Mouse (Mus musculus) left cerebral cortex, postnatal 4 days (tissue): ENCODE measurements around the gene A230050P20Rik. TPM values are rescaled to one million over a fixed set of nuclear protein-coding genes. Genes with fewer than 3 reads are reported as not detected.

Experiments used
- DNase-seq: peaks from one replicate; pipeline ENCODE4 v3.0.0-alpha.2; 2022
- intact Hi-C: fragments of 180-260 bp; cut with DNase I; formaldehyde crosslinking; loops from one replicate; pipeline ENCODE4 v1.15.1; 2025
- total RNA-seq, 2 experiments: library from RNA; stranded (reverse); gene quantifications; 2 replicates each; pipeline ENCODE4 v1.2.3; 2021

Gene A230050P20Rik
- total RNA-seq, 2 experiments from 2014 or later = 33.3 to 42.2 TPM

- intact Hi-C loops = no loop called here
- no peak for DNase-seq
These were observed 4.5 kb downstream of the A230050P20Rik start for GRCm38 (mm10) chr9:20872991-20873390.

DNA sequence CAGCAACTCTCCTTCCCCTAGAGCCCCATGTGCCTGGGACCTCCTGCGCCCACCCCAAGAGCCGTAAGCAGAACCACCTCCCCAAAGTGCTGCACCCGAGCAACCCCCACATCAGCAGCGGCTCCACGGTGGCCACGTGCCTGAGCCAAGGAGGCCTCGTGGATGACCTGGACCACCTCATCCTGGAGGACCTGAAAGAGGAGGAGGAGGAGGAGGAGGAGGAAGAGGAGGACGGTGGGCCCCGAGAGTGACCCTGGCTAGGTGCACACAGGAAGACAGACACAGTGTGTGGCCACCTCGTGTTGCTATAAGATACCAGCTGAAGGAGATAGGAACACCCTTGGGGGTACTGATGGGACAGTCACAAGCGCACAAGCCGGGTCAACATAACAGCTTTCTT is 5.1 kb downstream of the A230050P20Rik start:
- DNase-seq = no peak
- intact Hi-C loops = no loop called here

DNA sequence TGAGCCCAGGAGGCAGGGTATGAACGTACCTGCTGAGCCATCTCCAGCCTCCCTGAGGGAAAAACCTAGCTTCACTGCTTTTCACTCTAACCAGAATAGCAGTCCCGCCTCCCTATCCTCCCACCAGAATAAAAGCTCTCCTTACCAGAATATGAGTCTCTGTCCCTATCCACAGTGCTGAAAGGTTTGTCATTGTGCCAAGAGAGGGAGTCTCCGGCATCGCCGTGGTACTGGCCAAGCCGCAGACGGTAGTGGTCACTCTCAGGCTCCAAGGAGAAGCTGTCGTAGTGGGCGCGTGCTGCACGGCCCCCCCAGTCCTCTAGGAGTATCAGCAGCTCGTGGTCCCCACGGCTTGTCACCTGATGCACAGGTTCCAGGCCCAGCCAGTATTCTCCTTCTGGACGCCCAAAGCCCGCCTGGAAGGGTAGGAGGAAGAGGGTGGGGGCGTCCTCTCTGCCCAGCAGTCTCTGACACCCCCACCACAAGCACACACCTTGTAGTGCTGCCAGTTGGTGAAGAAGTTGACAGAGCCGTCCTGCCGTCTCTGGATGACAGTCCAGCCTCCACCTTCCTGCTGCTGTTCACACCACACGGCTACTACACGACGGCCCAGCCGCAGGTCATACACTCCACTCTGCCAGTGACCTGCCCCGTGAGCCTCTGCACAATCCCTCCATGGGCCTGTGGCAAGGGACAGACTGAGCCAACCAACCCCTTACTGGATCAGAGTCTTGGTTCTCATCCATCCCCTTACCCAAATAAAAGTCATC is 6.8 kb downstream of the A230050P20Rik start:
- intact Hi-C loops = no loop called here
- no peak for DNase-seq

- DNase-seq = no peak
- intact Hi-C loops = no loop called here
These were observed 8.1 kb downstream of the A230050P20Rik start for GRCm38 (mm10) chr9:20876318-20877117.

DNA sequence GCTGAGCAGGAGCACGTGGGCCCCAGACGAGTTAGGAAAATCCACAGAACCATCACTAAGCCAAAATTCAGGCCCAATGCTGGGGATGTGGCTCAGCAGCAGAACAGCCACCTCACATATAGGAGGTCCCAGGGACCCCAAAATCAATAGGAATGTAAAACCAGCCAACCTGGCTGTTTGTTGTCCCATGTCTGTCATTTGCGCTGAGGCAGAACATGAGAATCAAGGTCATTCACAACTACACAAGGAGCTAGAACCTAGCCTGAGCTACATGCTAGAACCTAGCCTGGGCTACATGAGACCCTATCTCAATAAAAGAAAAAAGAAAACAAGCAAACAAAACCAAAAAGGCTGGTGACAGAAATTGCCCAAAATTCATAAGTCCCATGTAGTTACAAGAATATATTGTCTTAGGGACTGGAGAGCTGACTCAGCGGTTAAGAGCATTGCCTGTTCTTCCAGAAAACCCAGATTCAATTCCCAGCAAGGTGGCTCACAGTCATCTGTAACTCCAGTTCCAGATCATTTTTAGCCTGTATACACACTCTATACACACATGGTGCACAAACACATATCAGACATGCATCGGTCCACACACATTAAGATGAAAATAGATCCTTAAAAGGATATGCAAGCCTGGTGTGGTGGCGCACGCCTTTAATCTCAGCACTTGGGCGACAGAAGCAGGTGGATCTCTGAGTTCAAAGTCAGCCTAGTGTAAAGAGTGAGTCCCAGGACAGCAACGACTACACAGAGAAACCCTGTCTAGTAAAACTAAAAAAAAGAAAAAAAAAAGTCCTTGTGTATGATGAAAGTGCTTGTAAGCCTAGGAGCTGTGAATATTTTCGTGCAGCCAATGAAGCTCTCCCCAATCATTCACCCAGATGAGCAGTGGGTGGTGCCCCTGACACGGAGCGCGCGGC is 8.9 kb downstream of the A230050P20Rik start:
- intact Hi-C loops = no loop called here
- DNase-seq = no peak

- intact Hi-C loops = no loop called here
- DNase-seq = peak; percentile 100
These were observed 9.7 kb downstream of the A230050P20Rik start for GRCm38 (mm10) chr9:20878041-20878709.

GRCm38 (mm10) chr9:20878710-20879065 is 10.2 kb downstream of the A230050P20Rik start:
- intact Hi-C loops = no loop called here
- peak; percentile 41 for DNase-seq

GRCm38 (mm10) chr9:20879097-20879792 is 10.8 kb downstream of the A230050P20Rik start, which contains the start of gene Angptl6:
Gene Angptl6 (minus strand): TSS chr9:20879727.
- no peak for DNase-seq
- intact Hi-C loops = no loop called here

DNA sequence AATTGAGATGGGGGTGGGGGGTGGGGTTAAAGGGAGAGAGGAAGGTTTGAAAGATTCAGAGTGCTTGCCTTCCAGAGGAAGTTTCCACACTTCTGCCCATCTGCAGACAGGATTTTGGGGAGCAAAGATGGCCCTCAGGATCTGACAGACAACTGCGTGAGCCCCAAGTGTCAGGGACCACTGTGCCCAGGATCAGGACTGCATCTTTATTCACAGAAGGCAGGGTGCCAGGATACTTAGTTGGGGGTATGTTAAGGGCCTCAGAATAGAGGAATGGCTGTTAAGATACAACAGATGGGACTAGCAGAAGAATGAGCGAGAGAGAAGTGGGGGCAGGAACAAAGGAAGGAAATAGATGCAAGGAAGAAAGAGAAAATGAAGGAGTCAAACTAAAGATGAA is 18.1 kb downstream of the A230050P20Rik start:
- intact Hi-C loops = no loop called here
- DNase-seq = no peak

DNA sequence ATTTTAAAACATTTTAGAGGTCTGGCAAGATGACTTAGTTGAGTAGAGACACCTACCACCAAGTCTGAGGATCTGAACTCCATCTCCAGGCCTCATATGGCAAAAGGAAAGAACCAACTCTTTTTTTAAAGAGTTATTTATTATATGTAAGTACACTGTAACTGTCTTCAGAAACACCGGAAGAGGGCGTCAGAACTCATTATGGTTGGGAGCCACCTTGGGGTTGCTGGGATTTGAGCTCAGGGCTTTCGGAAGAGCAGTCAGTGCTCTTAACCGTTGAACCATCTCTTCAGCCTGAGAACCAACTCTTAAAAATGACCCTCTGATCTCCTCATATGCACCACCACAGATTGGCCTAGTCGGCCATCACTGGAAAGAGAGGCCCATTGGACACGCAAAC is 18.7 kb downstream of the A230050P20Rik start:
- DNase-seq = no peak
- intact Hi-C loops = no loop called here

GRCm38 (mm10) chr9:20887704-20888385 is 19.4 kb downstream of the A230050P20Rik start, which contains the start of gene Ppan:
Gene Ppan (plus strand): TSS chr9:20888175.
- DNase-seq = peak; percentile 96
- intact Hi-C loops = no loop called here

DNA sequence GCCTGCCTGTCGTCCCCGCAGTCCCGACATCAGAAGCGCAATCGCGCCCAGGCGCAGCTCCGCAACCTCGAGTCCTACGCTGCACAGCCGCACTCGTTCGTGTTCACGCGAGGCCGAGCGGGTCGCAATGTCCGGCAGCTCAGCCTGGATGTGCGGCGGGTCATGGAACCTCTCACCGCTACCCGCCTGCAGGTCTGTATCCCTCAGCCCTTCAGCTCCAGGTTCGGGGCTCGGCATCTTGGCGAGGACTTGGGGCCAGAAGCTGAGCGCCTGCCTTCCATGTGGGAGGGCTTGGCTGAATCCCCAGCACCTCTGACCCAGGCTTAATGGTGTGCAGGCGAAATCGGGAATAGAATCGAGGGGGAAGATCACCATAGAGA is 19.9 kb downstream of the A230050P20Rik start:
- intact Hi-C loops = no loop called here
- peak; percentile 38 for DNase-seq

- intact Hi-C loops = no loop called here
These were observed 21.0 kb downstream of the A230050P20Rik start for GRCm38 (mm10) chr9:20889185-20890141.

DNA sequence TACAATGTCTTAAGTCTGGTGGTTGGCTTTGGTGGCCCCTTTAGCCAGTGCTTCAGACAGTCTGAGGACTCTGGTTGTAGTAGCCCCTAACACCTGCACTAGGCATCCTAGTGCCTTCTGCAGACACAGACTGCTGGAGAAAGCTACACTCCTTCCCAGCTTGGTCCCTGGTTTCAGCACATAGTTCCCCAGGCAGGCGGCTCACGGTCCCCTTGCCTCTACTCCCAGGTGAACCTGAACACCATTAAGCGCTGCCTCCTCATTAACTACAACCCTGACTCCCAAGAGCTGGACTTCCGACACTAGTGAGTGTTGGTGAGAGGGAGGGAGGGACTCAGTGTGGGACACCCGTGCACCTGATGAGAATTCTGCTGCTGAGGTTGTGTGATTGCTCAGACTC is 22.0 kb downstream of the A230050P20Rik start:
- no peak for DNase-seq
- intact Hi-C loops = no loop called here

More at GRCm38 (mm10) chr9:20889185-20890141, 21.0 kb downstream of the A230050P20Rik start:
- DNase-seq = no peak

GRCm38 (mm10) chr9:20891339-20892103 is 23.1 kb downstream of the A230050P20Rik start:
- DNase-seq = no peak
- intact Hi-C loops = no loop called here

DNA sequence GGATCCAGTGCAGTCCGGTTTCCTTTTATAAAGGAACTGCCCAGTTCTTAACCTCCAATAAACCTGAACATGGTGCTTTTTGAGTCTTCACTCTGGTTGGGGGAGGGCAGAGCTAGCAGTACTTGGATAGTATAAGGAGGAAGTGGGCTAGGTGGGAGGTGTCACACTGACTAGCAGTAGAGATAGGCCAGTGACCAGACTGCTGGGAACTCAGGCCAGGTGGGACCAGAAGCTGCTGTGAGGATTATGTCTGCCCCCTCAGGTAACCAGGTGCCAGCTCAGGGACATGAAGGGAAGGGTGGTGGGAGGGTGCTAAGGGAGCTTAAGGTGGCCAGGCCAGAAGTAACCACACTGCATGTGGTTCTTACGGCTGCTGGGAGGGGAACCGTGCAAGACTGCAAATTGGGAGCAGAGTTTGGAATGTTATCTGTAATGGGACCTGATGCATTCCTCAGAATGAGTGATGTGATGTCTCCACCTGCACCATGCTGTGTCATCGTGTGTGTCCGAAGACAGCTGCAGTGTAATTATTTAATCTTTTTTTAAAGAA is 23.7 kb downstream of the A230050P20Rik start:
- no peak for DNase-seq
- intact Hi-C loops = no loop called here

- no peak for DNase-seq
- intact Hi-C loops = no loop called here
These were observed 24.6 kb downstream of the A230050P20Rik start for GRCm38 (mm10) chr9:20893069-20893468.
